Comparison of ENCODE assay signal across 9 mouse cellular contexts in the genomic region with DNA sequence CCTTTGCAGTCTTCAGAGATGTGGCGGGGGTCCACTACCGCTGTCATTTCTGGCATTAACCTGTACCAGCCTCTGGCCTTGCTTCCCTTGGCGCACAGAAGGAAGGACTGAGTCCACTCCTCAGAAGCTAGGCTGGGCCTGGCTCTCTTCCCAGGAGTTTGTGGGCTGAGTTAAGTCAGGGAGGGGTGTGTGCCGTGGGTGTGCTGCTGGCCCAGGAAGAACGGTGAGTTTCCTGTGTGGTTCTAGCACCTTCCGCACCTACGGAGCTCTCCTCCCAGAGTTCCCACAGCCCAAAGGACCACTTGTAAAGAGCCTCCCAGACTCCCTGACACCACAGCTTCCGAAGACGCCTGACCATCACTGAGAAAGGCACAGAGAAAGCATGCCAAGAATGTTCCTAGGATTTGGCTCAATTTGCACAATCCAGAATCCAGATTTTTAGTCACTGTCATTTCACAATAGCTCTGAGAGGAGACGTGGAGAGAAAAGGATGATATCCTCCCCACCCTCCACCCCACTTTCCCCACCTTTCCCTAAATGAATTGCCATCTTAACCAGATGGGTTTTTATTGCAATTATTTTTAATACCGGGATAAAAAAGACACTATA.
DNase-seq lines count a peak whose midpoint lies in the region; ATAC-seq and TF ChIP-seq lines count a peak whose summit lies in the region.
"Had no signal": no experiment of that assay in that cellular context is flagged by ENCODE, and none has a peak within 500 bp of the region (broad histone marks: within the 10 kb centered on the region; RNA-seq: fewer than 3 reads in every experiment).

No protein-coding gene starts in this region.

- peaks cover 8% of the 10 kb centered on the region for H3K4me1 ChIP-seq in liver, adult 2 months (ENCODE audit: control insufficient read depth, insufficient read depth, low read length)
- H3K4me1 ChIP-seq in liver, embryonic 12.5 days = no peaks in the 10 kb centered on the region

- WGBS in liver, adult 2 months = 40% methylated on average over 11 of the region's 11 CpGs
- 62% methylated on average over 11 of the region's 11 CpGs for WGBS in liver, embryonic 12.5 days (ENCODE audit: insufficient replicate concordance)

- H3K4me3 ChIP-seq in liver, adult 2 months (ENCODE audit: insufficient read depth, low read depth, low read length) = no peak overlapping the region
- H3K4me3 ChIP-seq in liver, embryonic 12.5 days = no peak overlapping the region

- no peak overlapping the region for H3K27ac ChIP-seq in liver, adult 2 months (replicated peaks; ENCODE audit: insufficient read depth, low read depth, low read length)
- H3K27ac ChIP-seq in liver, embryonic 12.5 days = no peak overlapping the region
- H3K27ac ChIP-seq: liver, embryonic 14.5 days had no signal

- no peaks in the 10 kb centered on the region for H3K79me2 ChIP-seq in liver, adult 2 months (ENCODE audit: control insufficient read depth, insufficient read depth, low read length)

- DNase-seq in liver, adult 2 months (ENCODE audit: extremely low read depth, low read depth, low spot score) = peak; percentile 61
- peak; percentile 50 for DNase-seq in fat pad, adult 2 months (ENCODE audit: extremely low read depth, low read depth, low spot score)
- peak; percentile 71 to 77 for DNase-seq in heart, postnatal 14 days
- DNase-seq in left cerebral cortex, postnatal 10 days (ENCODE audit: extremely low spot score in 1 of 2, low spot score in 2 of 2) = peak; percentile 41 to 75
- peak; percentile 81 for DNase-seq in right cerebral cortex, postnatal 25 days
- DNase-seq in spleen, adult 18-20 months = no peak
- DNase-seq in embryo, embryonic 10 days (ENCODE audit: low spot score) = no peak

- ATAC-seq in liver, embryonic 12.5 days = no peak

- intact Hi-C loops in heart, postnatal 14 days (cut with DNase I) = loop anchor here (2.0 kb wide), 2 partner anchors 30 to 40 kb away; no protein-coding TSS in a partner anchor
- intact Hi-C loops in left cerebral cortex, postnatal 10 days (cut with DNase I) = loop anchor here (5.0 kb wide), 2 partner anchors 42 to 78 kb away; no protein-coding TSS in a partner anchor

- no peaks in the 10 kb centered on the region for H3K36me3 ChIP-seq in liver, adult 2 months (ENCODE audit: control insufficient read depth, insufficient read depth, low read length)
- no peaks in the 10 kb centered on the region for H3K36me3 ChIP-seq in liver, embryonic 12.5 days

- no peak overlapping the region for H3K9ac ChIP-seq in liver, adult 2 months (ENCODE audit: low read depth, low read length)
- H3K9ac ChIP-seq in liver, embryonic 12.5 days = no peak overlapping the region
- H3K9ac ChIP-seq: liver, embryonic 14.5 days had no signal

- H3K9me3 ChIP-seq in liver, embryonic 12.5 days (replicated peaks) = no peaks in the 10 kb centered on the region

- H3K4me2 ChIP-seq in liver, embryonic 12.5 days = no peak overlapping the region

- no peak for TF ChIP-seq POLR2A in liver, adult 2 months (IDR thresholded peaks at IDR 0.05; ENCODE audit: extremely low read depth, insufficient read depth, low read length)

- H3K27me3 ChIP-seq in liver, adult 2 months (ENCODE audit: control insufficient read depth, insufficient read depth, low read length) = no peaks in the 10 kb centered on the region
- H3K27me3 ChIP-seq in liver, embryonic 12.5 days (replicated peaks) = no peaks in the 10 kb centered on the region

- no peak for TF ChIP-seq CTCF in liver, adult 2 months (IDR thresholded peaks at IDR 0.05; ENCODE audit: low read depth, low read length)

Comparison
In these comparisons a context has a peak if more than half of its experiments do, and no peak if none do; other contexts are left out.
1. DNase-seq: peak in liver, adult 2 months (single experiment), fat pad, adult 2 months (single experiment), heart, postnatal 14 days (2 of 2), left cerebral cortex, postnatal 10 days (2 of 2) and right cerebral cortex, postnatal 25 days (single experiment); none in spleen, adult 18-20 months (0 of 2) and embryo, embryonic 10 days (single experiment).